Mouse (Mus musculus) neural tube, embryonic 13.5 days (tissue): ENCODE results near the gene Cilp. TPM values are rescaled to one million over a fixed set of nuclear protein-coding genes. Genes with fewer than 3 reads are reported as not detected.
"Not testable (repeated sequence)": the region's sequence is repeated elsewhere in the genome, so short reads cannot be mapped to it uniquely, and the experiment has no call there.

Source experiments
- ATAC-seq: fragments of 200-750 bp; cut with Nextera tagmentation; 2 replicates; pipeline ENCODE4 v1.8.0; 2017; ENCODE audit warnings: low read depth, mild to moderate bottlenecking, moderate TSS enrichment, moderate library complexity
- H3K27ac ChIP-seq: fragments of 300-500 bp; sonication (generic); replicated peaks from 2 replicates; pipeline ENCODE4 v1.5.1; 2015; ENCODE audit warnings: moderate library complexity, mild to moderate bottlenecking, inconsistent platforms
- H3K27me3 ChIP-seq: fragments of 300-500 bp; sonication (generic); 2 replicates; pipeline ENCODE4 v1.6.1; 2015; ENCODE audit warnings: mild to moderate bottlenecking, inconsistent platforms
- H3K36me3 ChIP-seq: fragments of 300-500 bp; sonication (generic); 2 replicates; pipeline ENCODE4 v1.6.1; 2015; ENCODE audit warnings: mild to moderate bottlenecking, inconsistent platforms
- H3K4me1 ChIP-seq: fragments of 300-500 bp; sonication (generic); replicated peaks from 2 replicates; pipeline ENCODE4 v1.6.1; 2015; ENCODE audit warnings: inconsistent platforms
- H3K4me2 ChIP-seq: fragments of 300-500 bp; sonication (generic); 2 replicates; pipeline ENCODE4 v1.6.1; 2015; ENCODE audit warnings: inconsistent platforms, mild to moderate bottlenecking, moderate library complexity
- H3K4me3 ChIP-seq: fragments of 300-500 bp; sonication (generic); 2 replicates; pipeline ENCODE4 v1.5.1; 2015; ENCODE audit warnings: mild to moderate bottlenecking, inconsistent platforms
- H3K9ac ChIP-seq: fragments of 300-500 bp; sonication (generic); 2 replicates; pipeline ENCODE4 v1.6.1; 2015; ENCODE audit warnings: moderate library complexity, mild to moderate bottlenecking, inconsistent platforms
- H3K9me3 ChIP-seq: fragments of 300-500 bp; sonication (generic); 2 replicates; pipeline ENCODE4 v1.6.1; 2016; ENCODE audit warnings: inconsistent platforms
- WGBS: fragments of 180-500 bp; shearing (Covaris S2); methylation state at CpG from one replicate; pipeline ENCODE4 v1.1.7; 2015; 5-methylcytosine and 5-hydroxymethylcytosine counted together
- polyA plus RNA-seq: library from polyadenylated mRNA; unstranded; fragments of >200 nt; fragmentation: Nextera tagmentation; extraction: Ambion mirVana; gene quantifications from 2 replicates; pipeline ENCODE4 v1.2.1, GENCODE M21; 2015

The Cilp gene
- polyA plus RNA-seq, 1 experiment from 2014 or later: 0.53 TPM

- H3K9ac ChIP-seq: 0 out of 2 replicates have a peak overlapping the region, but pooled peaks have one; percentile 31
- no peak for ATAC-seq
- 78% methylated on average over 5 of the region's 5 CpGs for WGBS
Observed at GRCm38 (mm10) chr9:65281536-65282151, 16.7 kb downstream of the Cilp start.

DNA sequence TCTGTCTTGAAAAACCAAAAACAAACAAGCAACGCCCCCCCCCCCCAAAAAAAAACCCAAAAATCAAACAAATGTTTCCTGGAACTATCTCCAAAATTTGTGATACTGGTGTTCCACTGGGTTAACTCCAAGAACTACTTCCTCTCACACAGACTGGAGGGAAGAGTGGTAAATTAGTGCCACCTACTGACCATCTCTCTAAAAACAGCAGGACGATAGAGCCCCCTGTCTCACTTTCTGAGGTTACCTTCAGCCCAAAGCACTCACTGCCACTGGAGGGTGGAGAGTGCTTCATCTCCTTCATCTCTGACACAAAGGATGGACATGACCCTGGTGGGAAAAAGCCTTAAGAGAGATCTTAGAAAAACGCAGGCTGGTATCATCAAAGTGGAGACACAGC lies 18.3 kb downstream of the Cilp start:
- Histone ChIP-seq H3K4me1 (no peaks in the 10 kb centered on the region; the same call in 1 of the 2 replicates), H3K4me2 (no peak overlapping the region), H3K27me3 (no peaks in the 10 kb centered on the region), H3K9me3 (no peaks in the 10 kb centered on the region), H3K4me3 (no peak overlapping the region), H3K27ac (no peak overlapping the region), H3K36me3 (no peaks in the 10 kb centered on the region), H3K9ac (no peak overlapping the region)
- ATAC-seq: no peak; the same call in 1 of the 2 replicates
- WGBS: 2% methylated on average over 3 of the region's 3 CpGs

More at GRCm38 (mm10) chr9:65281536-65282151, 16.7 kb downstream of the Cilp start:
- Histone ChIP-seq H3K36me3 (no peaks in the 10 kb centered on the region), H3K27ac (no peak overlapping the region), H3K9me3 (no peaks in the 10 kb centered on the region), H3K4me2 (no peak overlapping the region), H3K4me1 (no peaks in the 10 kb centered on the region; the same call in 1 of the 2 replicates), H3K27me3 (no peaks in the 10 kb centered on the region), H3K4me3 (no peak overlapping the region)

DNA sequence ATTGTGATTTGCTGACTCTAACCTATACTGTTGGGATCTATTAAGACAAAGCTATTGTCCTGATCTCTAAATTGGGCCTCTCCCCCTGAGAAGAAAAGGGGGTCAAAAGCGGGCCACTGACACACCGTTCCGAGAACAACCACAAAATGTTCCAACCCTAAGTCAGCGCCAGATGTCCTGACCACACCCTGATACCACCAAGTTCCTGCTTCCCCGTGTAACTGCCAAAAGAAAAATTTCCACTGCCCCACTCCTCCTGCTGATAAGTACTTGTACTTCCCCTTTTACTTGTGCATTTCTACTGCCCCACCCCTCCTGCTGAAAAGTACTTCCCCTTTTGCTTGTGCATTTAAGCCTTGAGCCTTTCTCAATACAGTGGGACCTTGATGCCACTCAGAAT lies 23.3 kb downstream of the Cilp start:
- H3K4me3 ChIP-seq, H3K9me3 ChIP-seq, H3K9ac ChIP-seq, H3K27ac ChIP-seq, H3K27me3 ChIP-seq, H3K36me3 ChIP-seq, ATAC-seq, H3K4me2 ChIP-seq, H3K4me1 ChIP-seq: not testable (repeated sequence)
- WGBS: 83% methylated on average over 5 of the region's 5 CpGs

- Histone ChIP-seq H3K4me3 (no peak overlapping the region), H3K9ac (no peak overlapping the region), H3K4me1 (peaks cover 12% of the 10 kb centered on the region), H3K27ac (no peak overlapping the region), H3K27me3 (no peaks in the 10 kb centered on the region), H3K4me2 (no peak overlapping the region), H3K9me3 (no peaks in the 10 kb centered on the region), H3K36me3 (no peaks in the 10 kb centered on the region)
- no peak for ATAC-seq
- WGBS: 95% methylated on average over 4 of the region's 4 CpGs
Observed at GRCm38 (mm10) chr9:65289988-65290387, 25.0 kb downstream of the Cilp start.

GRCm38 (mm10) chr9:65292421-65292820 lies 27.4 kb downstream of the Cilp start:
- no peak overlapping the region for H3K4me2 ChIP-seq
- H3K9ac ChIP-seq: no peak overlapping the region
- ATAC-seq: no peak
- H3K27ac ChIP-seq: no peak overlapping the region
- H3K9me3 ChIP-seq: no peaks in the 10 kb centered on the region
- H3K36me3 ChIP-seq: peaks cover 5% of the 10 kb centered on the region; the same call in 1 of the 2 replicates
- 94% methylated on average over 3 of the region's 3 CpGs for WGBS
- no peak overlapping the region for H3K4me3 ChIP-seq
- H3K27me3 ChIP-seq: no peaks in the 10 kb centered on the region
- H3K4me1 ChIP-seq: peaks cover 31% of the 10 kb centered on the region

GRCm38 (mm10) chr9:65293119-65293518 lies 28.1 kb downstream of the Cilp start:
- no peak for ATAC-seq
- peaks cover 31% of the 10 kb centered on the region for H3K4me1 ChIP-seq

GRCm38 (mm10) chr9:65293580-65293972 lies 28.6 kb downstream of the Cilp start:
- no peaks in the 10 kb centered on the region for H3K9me3 ChIP-seq
- H3K27me3 ChIP-seq: no peaks in the 10 kb centered on the region
- peaks cover 31% of the 10 kb centered on the region for H3K4me1 ChIP-seq
- peak overlapping the region; percentile 91 for H3K4me3 ChIP-seq
- H3K27ac ChIP-seq: peak overlapping the region; percentile 65
- H3K4me2 ChIP-seq: peak overlapping the region; percentile 76
- WGBS: 1% methylated on average over 9 of the region's 9 CpGs
- peaks cover 8% of the 10 kb centered on the region; the same call in 1 of the 2 replicates for H3K36me3 ChIP-seq
- ATAC-seq: peak; percentile 44
- peak overlapping the region; percentile 77 for H3K9ac ChIP-seq

More at GRCm38 (mm10) chr9:65293119-65293518, 28.1 kb downstream of the Cilp start:
- Histone ChIP-seq H3K4me2 (peak overlapping the region; percentile 76), H3K27ac (no peak overlapping the region), H3K36me3 (peaks cover 8% of the 10 kb centered on the region; the same call in 1 of the 2 replicates), H3K4me3 (peak overlapping the region; percentile 91), H3K9me3 (no peaks in the 10 kb centered on the region), H3K9ac (peak overlapping the region; percentile 77), H3K27me3 (no peaks in the 10 kb centered on the region)
- 37% methylated on average over 5 of the region's 5 CpGs for WGBS

DNA sequence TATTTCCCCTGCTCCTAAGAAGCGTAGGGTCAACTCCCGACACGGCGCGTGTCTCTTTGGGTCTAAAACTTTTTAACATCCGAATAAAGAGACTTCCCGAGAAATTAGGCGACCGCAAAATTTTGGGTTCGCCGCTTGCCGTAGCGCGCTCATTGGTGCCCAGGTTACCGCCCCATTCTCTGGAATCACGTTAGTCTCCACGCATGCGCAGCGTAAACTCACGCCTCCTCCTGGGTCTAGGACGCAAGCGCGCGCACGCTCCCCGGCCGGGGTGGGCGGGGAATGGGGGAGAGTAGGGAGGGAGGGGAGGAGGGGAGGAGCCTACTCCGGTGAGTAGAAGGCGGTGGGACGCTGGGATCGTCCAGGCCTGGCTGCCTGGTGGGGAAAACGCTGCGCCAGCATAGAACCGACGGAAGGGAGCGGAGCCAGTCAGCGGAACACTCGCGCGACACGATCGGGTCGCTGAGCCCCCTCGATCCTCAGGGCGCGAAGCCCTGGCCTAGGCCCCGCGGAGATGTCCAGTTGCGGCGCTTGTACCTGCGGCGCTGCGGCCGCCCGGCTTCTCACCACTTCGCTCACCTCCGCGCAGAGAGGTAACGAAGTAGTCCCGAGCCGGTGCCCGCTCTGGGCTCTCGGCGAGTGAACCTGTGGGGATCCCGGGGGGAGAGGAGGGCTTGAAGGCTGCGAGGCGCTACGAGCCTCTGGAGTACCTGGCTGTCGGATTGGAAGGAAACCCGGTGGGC lies 29.2 kb downstream of the Cilp start, which contains the start of gene Clpx:
Gene Clpx, plus strand, starts transcription at position 288 of the 743 bp plus-strand sequence.
- Histone ChIP-seq H3K27me3 (no peaks in the 10 kb centered on the region), H3K4me2 (peak within 1 kb of the TSS; percentile 80), H3K27ac (peak within 1 kb of the TSS; percentile 87), H3K4me3 (peak within 1 kb of the TSS; percentile 91), H3K9ac (peak within 1 kb of the TSS; percentile 92), H3K36me3 (peaks cover 8% of the 10 kb centered on the region; the same call in 1 of the 2 replicates), H3K4me1 (peaks cover 31% of the 10 kb centered on the region), H3K9me3 (no peaks in the 10 kb centered on the region)
- ATAC-seq: peak; percentile 98
- under 1% methylated on average over 71 of the region's 71 CpGs for WGBS

DNA sequence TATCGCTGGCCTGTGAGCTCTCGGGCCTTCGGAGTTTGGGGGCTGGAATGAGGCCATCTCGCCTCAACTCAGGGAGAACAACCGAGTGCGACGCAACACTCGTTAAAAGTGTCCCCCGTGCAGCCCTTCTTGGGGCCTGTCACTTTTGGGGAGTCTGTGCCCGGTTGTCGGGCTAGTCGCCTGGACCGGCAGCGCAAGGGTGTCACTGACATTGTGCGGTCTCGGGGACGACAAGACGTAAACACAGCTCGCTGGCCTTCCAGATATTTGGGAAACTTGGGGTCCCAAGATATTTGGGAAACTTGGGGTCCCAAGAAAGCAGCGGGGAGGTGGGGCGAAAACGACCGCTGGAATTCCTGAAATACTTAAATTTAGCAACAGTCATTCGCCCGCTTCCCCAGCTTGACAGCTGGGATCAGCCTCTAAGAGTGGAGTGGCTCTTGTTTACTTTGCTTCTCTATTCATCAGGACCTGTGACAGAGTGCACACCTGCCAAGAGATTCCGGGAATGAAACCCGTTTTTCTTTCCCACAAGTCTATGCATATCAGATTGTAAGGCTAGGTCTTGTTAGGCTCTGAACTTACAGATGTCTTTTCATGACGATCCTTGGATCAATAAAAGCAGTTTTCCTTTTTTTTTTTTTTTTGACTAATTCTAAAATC lies 29.9 kb downstream of the Cilp start:
- no peaks in the 10 kb centered on the region for H3K27me3 ChIP-seq
- H3K27ac ChIP-seq: peak overlapping the region; percentile 87
- 4% methylated on average over 28 of the region's 28 CpGs for WGBS
- peaks cover 31% of the 10 kb centered on the region for H3K4me1 ChIP-seq
- ATAC-seq: no peak
- H3K9ac ChIP-seq: peak overlapping the region; percentile 92
- peaks cover 11% of the 10 kb centered on the region; the same call in 1 of the 2 replicates for H3K36me3 ChIP-seq
- H3K9me3 ChIP-seq: no peaks in the 10 kb centered on the region
- peak overlapping the region; percentile 91 for H3K4me3 ChIP-seq
- peak overlapping the region; percentile 80 for H3K4me2 ChIP-seq

DNA sequence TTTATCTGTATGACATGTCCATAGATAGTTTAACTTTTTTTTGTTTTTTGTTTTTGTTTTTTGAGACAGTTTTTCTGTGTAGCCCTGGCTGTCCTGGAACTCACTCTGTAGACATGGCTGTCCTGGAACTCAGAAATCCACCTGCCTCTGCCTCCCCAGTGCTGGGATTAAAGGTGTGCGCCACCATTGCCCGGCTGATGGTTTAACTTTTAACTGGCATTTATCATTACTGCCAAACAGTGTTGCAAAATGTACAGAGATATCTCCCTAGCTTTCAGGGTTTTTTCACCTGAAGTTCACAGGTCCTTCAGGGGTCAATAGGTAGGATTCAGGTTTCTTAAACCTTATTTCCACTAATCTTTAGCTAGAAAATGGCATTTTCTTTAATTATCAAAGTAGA lies 32.1 kb downstream of the Cilp start:
- peaks cover 29% of the 10 kb centered on the region for H3K36me3 ChIP-seq
- H3K4me1 ChIP-seq: peaks cover 31% of the 10 kb centered on the region
- H3K4me3 ChIP-seq: no peak overlapping the region
- no peak overlapping the region for H3K27ac ChIP-seq
- WGBS: 99% methylated on average over 2 of the region's 2 CpGs
- no peak overlapping the region for H3K9ac ChIP-seq
- no peaks in the 10 kb centered on the region for H3K9me3 ChIP-seq
- H3K4me2 ChIP-seq: no peak overlapping the region
- no peaks in the 10 kb centered on the region for H3K27me3 ChIP-seq
- ATAC-seq: no peak

- Histone ChIP-seq H3K27ac (no peak overlapping the region), H3K9ac (no peak overlapping the region), H3K4me1 (peaks cover 21% of the 10 kb centered on the region), H3K4me3 (no peak overlapping the region), H3K36me3 (peaks cover 46% of the 10 kb centered on the region), H3K27me3 (no peaks in the 10 kb centered on the region), H3K4me2 (no peak overlapping the region), H3K9me3 (no peaks in the 10 kb centered on the region)
- no peak for ATAC-seq
- WGBS: 89% methylated on average over 3 of the region's 3 CpGs
Observed at GRCm38 (mm10) chr9:65298761-65299160, 33.8 kb downstream of the Cilp start.

DNA sequence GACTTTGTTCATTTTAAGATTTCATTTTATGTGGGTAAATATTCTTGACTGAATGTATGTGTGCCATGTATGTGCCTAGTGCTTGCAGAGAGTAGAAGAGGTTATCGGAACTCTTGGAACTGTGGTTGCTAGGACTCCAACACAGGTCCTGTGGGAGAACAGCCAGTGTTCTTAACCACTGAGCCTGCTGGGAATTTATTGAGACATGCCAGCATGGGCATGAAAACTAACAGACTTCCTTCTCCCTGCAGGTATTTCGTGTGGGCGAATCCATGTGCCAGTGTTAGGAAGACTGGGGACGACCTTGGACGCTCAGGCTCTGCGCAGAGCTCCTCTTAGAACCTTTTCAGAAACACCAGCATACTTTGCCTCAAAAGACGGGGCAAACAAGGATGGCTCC lies 34.7 kb downstream of the Cilp start:
- no peak for ATAC-seq
- H3K36me3 ChIP-seq: peaks cover 53% of the 10 kb centered on the region
- peaks cover 21% of the 10 kb centered on the region for H3K4me1 ChIP-seq
- 96% methylated on average over 7 of the region's 7 CpGs for WGBS
- H3K9ac ChIP-seq: no peak overlapping the region
- H3K4me3 ChIP-seq: no peak overlapping the region
- no peaks in the 10 kb centered on the region for H3K27me3 ChIP-seq
- no peak overlapping the region for H3K27ac ChIP-seq
- H3K9me3 ChIP-seq: no peaks in the 10 kb centered on the region
- no peak overlapping the region for H3K4me2 ChIP-seq
